ENCODE assay signal across 18 mouse cellular contexts in genomic region chr14:84339604-84340003, GRCm38 (mm10).
"Had no signal": no experiment of that assay in that cellular context is flagged by ENCODE, and none has a peak within 500 bp of the region (broad histone marks: within the 10 kb centered on the region; RNA-seq: fewer than 3 reads in every experiment).

No protein-coding gene starts in this region.

- DNase-seq: lung, embryonic 14.5 days; lung, postnatal 10 days; lung, postnatal 4 days; midbrain, embryonic 14.5 days; retina, postnatal 1 day; right cerebral cortex, adult 18-20 months; right cerebral cortex, postnatal 25 days; right cerebral cortex, postnatal 4 days; spleen, adult 18-20 months; thymus, adult 18-20 months; thymus, postnatal 14 days; thymus, postnatal 36 days had no signal

- H3K9me3 ChIP-seq: midbrain, embryonic 10.5 days; midbrain, embryonic 12.5 days; neural tube, embryonic 13.5 days; neural tube, embryonic 15.5 days had no signal

- H3K27ac ChIP-seq: midbrain, embryonic 10.5 days; midbrain, embryonic 12.5 days; neural tube, embryonic 13.5 days; neural tube, embryonic 15.5 days had no signal

- H3K27me3 ChIP-seq: midbrain, embryonic 12.5 days; neural tube, embryonic 13.5 days; neural tube, embryonic 15.5 days had no signal

- ATAC-seq: midbrain, embryonic 16.5 days had no signal

- H3K4me1 ChIP-seq: midbrain, embryonic 10.5 days; neural tube, embryonic 13.5 days; neural tube, embryonic 15.5 days had no signal

- H3K4me3 ChIP-seq: midbrain, embryonic 10.5 days; midbrain, embryonic 12.5 days; myocyte; neural tube, embryonic 13.5 days; neural tube, embryonic 15.5 days had no signal

- H3K4me2 ChIP-seq: lung, embryonic 14.5 days; midbrain, embryonic 12.5 days; neural tube, embryonic 13.5 days; neural tube, embryonic 15.5 days had no signal

- H3K36me3 ChIP-seq: midbrain, embryonic 10.5 days; midbrain, embryonic 12.5 days; neural tube, embryonic 13.5 days; neural tube, embryonic 15.5 days had no signal

- H3K9ac ChIP-seq: lung, embryonic 14.5 days; midbrain, embryonic 12.5 days; neural tube, embryonic 13.5 days; neural tube, embryonic 15.5 days had no signal
